Mouse (Mus musculus) cortical plate, adult 2 months (tissue): Measurements from ENCODE around the gene Rasa3.

Source experiments
- CTCF ChIP-seq: fragments of 200-500 bp; IDR thresholded peaks from 2 replicates; pipeline ENCODE4 v1.5.1; 2011; ENCODE audit warnings: mild to moderate bottlenecking, control low read depth, low read length; ENCODE audit not compliant: insufficient read depth; ENCODE audit errors: extremely low read depth
- POLR2A ChIP-seq: fragments of 200-500 bp; IDR thresholded peaks from 2 replicates; pipeline ENCODE4 v1.6.1; 2011; ENCODE audit warnings: mild to moderate bottlenecking, low read length, control low read depth; ENCODE audit not compliant: insufficient read depth; ENCODE audit errors: extremely low read depth

GRCm38 (mm10) chr8:13667917-13668316 lies 9.5 kb downstream of the Rasa3 start:
- TF ChIP-seq POLR2A, result no peak
- no peak for TF ChIP-seq CTCF
